Mouse (Mus musculus): Measurements from ENCODE around the gene Igf2bp2.

GRCm38 (mm10) chr16:22060416-22060815 is 102.7 kb downstream of the Igf2bp2 start:
- TF ChIP-seq CTCF (IDR thresholded peaks at IDR 0.05; ENCODE audit: control insufficient read depth, insufficient read depth, insufficient replicate concordance, low read depth, low read length) (no peak), POLR2A (IDR thresholded peaks at IDR 0.05; ENCODE audit: control insufficient read depth, low read depth, low read length) (no peak)

Measured in testis, adult 2 months (tissue).